Mouse (Mus musculus) kidney, adult 11 months (tissue): ENCODE data around the gene Mrps2.
"Not testable (repeated sequence)": the region's sequence is repeated elsewhere in the genome, so short reads cannot be mapped to it uniquely, and the experiment has no call there.

ENCODE experiments used
- DNase-seq: peaks from one replicate; pipeline ENCODE4 v3.0.0; 2022

The Mrps2 gene

DNA sequence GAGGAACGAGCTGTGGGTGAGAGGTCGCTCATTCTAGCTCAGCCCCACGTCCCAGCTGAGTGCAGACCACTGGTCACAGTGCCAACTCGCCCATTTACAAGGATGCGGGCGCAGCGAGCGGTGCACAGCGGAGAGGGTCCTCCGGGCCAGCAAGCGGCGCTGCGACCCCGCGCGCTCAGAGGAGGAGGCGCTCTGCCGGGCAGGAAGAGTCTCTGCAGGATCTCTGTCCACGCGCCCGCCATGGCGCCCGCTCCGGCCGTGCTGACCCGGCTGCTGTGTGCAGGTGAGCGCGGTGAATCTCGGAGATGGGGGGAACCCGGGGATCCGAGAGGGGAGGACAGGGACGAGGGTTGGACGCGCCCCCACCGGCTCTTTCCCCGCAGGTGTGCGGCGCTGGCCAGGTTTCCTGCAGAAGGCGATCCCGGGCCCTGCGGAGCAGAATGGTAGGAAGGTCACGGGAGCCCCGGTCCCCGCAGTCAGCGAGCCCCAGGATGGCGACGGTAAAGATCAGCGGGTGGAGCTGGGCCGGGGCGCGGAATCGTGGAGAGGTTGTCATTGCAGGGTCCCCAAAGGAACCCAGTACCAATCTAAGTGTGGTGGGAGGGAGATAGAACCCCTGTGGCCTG lies at the start of gene Mrps2:
Gene Mrps2 (plus strand): TSS at position 207 of the 626 bp plus-strand sequence.
- DNase-seq: peak; percentile 78

DNA sequence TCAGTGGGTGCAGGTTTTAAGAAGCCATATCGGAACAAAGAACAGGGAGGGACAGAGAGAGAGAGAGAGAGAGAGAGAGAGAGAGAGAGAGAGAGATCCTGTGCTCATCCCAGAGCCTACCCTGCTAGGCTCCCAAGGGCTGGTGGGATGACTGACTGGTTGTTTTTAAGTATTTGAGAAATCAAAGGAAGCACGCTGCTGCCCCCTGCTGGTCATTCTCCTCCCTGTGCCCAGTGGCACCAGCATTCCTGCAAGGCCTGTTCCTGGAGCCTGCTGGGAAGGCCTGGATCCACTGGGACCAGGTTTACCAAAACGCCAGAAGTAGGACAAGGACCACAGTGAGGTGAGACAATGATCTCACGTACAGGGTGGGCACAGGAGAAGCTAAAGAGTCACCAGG lies 48.0 kb upstream of the Mrps2 start:
- DNase-seq: peak; percentile 73

DNA sequence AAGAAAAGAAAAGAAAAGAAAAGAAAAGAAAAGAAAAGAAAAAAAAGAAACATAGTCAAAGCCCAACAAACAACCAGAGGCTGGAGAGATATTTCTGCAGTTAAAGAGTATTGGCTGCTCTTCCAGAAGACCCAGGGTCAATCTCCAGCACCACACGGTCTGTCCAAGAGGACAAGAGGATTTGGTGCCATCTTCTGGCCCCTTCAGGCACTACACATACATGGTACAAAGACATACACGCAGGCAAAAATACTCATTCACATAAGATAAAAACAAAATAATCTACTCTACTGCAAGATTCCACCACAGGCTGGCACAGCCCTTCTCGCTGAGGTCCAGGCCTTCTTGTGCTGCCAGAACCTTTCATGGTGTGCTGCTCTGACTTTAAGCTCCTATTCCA lies 44.7 kb upstream of the Mrps2 start:
- DNase-seq: peak; percentile 27

DNA sequence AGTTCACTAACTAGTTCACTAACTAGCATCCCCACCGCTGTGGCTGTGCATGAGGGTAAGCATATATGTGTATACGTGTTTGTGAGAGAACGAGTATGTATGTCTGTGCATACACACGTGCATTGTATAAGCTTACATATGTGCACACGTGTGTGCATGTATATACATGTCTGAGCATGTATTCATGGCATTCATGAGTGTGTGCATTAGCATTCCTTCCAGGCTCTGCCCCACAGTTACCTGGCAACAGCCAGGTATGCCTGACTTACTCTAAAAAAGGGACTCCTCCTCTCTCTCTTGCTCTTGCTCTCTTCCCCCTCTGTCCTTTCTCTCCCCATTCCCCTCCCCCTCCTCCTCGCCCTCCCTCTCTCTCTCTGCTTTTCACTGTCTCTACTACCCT lies 40.6 kb upstream of the Mrps2 start:
- DNase-seq: no peak

DNA sequence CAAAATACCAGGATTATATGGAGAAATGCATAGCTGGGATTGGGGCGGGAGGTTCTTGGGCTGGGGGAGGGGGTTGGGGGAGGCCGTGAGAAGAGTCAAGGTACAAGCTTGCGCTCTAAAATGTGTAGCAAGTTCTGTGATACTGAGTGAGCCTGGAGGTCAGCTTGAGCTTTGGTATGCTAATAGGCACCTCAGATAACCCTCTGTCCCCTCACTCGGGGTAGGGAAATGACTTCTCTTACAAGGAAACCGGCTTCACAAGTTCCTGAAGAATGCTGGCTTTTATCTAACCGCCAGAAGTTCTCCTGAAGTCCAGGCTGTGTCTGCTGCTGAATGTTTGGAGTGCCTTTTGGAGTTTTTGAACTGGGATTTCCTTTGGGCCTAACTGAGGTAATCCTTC lies 37.0 kb upstream of the Mrps2 start:
- DNase-seq: no peak

DNA sequence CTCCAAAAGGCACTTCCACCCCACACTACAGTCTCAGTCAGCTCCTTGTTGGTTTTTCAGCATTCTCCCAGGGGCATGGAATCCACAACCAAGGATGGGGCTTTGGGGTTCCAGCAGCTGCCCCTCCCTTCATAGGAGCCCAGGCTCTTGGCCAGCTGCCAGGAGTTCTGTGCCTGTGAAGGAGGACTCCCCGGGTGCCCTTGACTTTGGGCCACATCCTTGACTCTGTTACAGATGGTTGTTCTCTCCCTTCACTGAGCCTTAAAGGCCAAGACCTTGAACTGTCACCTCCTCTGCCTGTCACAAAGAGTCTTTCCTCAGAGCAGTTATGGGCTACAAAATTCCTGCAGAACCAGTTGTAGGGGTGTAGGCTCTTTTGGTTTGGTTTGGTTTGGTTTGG lies 35.1 kb upstream of the Mrps2 start:
- DNase-seq: peak; percentile 22

DNA sequence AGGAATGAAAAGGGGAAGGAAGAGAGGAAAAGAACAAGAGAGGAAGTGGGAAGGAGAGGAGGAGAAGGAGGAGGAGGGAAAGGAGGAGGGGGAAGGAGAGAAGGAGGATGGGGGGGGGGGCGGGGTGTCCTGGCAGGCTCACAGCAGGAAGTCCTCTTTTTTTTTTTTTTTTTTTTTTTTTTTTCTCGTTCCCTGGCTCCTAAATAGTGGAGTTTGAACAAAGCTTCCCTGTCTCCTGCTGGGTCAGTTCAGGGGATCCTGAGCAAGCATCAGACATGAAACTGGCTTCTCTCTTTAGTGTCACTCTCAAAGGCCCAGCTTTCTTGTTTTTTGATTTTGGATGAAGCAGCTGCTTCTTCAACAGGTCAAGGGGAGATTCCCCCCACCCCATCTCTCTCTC lies 34.4 kb upstream of the Mrps2 start:
- no peak for DNase-seq

DNA sequence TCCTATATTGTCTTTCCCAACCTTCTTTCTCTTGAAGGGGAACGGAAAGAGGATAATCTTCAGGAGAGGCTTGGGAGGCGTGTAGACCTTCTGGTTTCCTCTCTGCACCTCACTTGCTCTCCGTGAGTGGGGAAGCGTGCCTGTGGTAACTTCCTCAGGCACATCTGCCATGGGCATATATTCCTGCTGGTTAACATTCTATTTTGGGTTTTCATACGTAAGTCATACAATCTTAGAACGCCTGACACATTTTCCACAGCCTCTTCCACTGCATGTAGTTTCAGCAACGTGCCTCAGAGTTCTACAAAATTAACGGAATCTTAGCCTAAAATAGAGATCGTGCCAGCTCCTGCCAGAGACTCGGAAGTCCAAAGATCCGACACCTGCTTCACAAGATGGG lies 32.5 kb upstream of the Mrps2 start:
- no peak for DNase-seq

DNA sequence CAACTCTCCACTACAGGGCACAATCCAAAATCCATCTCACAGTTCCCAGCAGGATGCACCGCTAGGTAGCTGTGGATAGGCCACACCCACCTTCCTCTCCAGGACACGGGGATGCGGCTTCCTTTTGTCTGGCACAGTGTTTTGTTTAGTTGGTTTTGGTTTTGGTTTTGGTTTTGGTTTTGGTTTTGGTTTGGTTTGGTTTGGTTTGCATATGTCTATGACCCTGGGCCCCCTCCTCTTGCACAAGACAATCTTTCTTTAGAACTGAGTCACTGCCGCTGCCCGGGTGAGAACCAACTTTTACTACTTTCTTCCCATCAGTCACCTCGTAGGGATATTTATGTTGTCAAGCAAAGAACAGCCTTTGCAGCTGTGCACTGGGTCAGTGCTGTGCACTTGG lies 27.0 kb upstream of the Mrps2 start:
- no peak for DNase-seq

DNA sequence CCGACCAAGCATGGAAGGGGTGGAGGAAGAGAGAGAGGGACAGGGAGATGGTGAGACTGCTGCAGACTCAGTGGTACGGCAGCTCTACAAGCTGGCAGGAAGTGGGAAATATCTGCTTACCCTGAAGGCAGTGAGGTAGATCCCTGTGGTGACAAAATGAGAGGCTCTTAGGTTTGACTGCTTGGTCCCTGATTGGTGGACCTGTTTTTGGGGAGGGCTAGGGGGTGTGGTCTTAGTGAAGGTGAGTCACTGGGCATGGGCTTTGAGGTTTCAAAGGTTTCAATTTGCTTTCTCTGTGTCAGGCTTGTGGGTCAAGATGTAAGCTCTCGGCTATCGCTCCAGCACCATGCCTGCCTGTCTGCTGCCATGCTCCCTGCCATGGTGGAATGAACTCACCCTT lies 22.8 kb upstream of the Mrps2 start:
- no peak for DNase-seq

DNA sequence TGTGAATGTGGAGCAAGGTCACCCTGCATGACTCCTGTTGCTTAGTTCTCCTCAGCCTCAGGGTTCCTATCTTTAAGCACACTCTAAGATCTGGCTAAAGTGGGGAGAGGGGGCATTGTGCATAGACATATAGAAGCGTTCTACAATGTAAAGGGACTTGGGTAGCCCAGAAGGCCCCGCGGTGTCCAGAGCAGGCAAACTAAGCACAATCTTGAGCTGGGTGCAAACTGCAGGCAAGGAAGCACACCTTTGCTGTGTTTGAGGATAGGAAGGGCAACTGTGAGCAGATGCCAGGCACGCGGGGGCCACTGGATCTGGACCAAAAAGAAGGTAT lies 21.7 kb upstream of the Mrps2 start:
- no peak for DNase-seq

DNA sequence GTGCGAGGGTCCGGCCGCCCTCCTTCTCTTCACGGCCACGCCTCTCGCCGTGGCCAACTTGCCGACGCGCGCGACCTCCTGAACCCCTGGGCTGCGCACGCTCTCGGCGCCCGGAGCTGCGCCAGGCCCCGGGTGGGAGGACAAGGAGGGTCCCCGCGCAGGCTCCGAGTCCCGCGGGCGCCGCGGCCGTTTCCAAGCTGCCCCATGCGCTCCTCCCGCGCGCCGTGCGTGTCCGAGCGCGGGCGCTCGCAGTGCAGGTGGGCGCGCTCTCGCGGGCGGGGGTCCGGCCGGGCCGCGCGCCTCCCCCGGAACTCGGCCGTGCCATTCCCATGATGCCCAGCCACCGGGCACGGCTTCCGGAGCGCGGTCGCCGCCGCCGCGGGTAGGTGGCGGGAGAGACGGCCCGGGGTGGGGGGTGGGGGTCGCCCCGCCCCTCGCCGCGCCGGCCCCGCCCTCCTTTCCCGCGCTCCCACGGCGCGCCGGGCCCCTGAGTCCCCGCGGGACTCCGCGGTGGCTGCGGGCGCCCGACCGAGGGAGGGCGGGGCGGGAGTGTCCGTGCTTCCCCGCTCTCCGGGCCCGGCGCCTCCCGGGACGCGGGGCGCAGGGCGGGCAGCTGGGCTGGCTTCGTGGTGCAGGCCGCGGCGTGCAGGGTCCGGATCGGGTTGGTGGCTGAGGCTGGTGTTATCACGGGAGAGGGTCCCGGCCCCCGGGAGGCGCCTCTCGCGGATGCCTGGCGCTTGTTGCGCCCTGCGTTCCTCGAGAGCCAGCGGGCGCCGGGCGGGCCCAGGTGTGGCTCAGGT lies 21.2 kb upstream of the Mrps2 start, which contains the start of gene Ppp1r26:
Gene Ppp1r26 (plus strand): TSS at position 286 of the 800 bp plus-strand sequence.
- DNase-seq: peak; percentile 40

DNA sequence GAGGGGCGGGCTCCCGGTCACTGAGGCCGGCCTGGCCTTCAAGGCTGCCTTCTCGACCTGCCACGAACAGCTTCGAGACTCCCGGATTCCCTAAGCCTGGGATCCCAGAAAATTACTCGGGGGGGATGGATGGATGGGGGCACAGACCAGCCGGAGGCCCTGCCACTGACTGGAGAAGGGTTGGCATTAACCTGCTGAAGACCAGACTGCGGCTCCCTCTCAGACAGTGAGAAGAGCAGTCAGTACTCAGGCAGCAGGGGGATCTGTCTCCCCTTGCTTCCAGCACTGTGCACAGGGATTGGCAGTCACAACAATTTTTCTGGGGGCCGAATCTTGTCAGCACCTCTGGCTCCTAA lies 20.6 kb upstream of the Mrps2 start:
- no peak for DNase-seq

DNA sequence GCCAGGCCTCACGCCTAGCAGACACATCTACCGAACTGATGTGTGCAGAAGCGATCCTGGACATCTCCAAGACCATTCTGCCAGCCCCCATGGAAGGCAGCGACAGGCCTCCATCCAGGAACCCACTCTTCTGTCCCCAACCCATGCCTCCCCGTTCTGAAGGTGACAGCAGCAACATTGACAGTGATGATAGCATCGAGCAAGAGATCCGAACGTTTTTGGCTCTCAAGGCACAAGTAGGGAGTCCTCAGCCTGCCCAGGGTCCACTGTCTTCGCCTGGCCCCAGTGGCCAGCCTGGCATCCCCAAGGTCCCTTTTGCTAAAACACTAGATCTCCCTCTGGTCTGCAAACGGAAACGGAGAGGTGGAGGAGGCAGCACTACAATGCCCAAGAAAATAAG lies 16.2 kb upstream of the Mrps2 start:
- no peak for DNase-seq

DNA sequence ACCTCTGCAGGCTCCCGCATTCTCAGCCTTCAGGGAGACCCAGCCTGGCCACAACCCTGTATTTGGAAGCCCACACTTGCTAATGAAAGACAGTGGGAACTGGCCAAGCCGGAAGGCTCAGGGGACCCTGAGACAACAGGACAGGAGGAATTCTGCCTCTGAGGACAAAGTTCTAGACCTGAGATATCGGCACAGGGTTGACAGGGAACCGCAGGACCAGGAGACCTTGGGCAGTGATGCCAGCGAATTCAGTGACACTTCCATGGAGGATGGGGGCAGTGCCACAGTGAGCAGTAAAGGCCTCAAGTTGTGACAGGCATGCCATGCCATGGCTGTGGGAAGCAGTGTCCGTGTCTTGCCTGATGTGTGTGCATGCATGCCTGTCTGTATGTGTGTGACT lies 14.3 kb upstream of the Mrps2 start:
- no peak for DNase-seq

DNA sequence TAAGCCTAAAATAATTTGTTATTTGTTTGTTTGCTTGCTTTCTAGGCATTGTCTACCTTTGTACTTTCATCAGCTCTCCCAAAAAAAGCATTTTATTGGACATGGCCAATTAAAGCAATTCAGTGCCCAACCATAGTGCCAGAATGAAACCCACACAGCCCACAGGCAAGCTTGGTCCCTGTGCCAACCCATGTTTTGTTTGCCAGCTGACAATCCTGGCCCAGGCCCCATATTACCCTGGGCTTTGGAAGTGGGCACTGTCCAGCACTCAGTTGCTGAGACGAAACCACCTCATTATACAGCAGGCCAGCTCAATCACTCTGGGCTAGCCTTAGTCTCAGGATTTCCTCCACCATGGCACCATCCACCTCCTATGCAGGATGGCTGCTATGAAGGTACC lies 11.2 kb upstream of the Mrps2 start:
- no peak for DNase-seq

DNA sequence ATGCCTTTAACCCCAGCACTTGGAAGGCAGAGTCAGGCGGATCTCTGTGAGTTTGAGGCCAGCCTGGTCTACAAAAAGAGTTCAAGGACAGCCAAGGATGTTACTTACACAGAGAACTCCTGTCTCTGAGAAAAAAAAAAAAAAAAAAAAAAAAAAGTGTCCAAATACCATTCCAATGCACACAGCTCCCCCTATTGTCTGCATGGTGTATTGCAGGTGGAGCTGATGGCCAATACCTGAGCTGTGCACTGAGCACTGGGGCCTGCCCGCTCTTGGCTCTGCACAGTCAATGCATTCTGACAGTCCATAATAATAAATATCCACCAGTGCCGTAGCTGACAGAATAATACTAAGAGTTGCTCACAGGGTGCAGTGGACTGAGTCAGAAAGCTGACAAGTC lies 3.9 kb upstream of the Mrps2 start:
- peak; percentile 63 for DNase-seq

DNA sequence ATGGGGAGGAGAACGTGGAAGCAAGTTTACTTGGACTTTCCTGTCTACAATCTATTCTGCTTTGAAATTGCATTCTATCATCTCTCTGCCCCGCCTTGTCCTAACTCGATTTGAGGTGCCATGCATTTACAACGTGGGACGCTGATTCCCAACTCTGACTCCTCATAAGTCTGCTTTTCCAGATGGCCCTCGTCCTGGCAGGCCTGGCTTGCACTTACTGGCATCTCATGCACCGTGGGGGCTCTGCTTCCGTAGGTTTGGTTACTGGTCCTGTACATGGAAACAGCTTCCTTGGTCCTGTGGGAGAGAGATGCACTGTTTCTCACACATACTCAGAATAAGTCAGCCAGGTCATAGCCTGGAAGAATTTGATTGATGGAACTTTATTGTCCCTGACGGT lies 2.9 kb upstream of the Mrps2 start:
- no peak for DNase-seq

DNA sequence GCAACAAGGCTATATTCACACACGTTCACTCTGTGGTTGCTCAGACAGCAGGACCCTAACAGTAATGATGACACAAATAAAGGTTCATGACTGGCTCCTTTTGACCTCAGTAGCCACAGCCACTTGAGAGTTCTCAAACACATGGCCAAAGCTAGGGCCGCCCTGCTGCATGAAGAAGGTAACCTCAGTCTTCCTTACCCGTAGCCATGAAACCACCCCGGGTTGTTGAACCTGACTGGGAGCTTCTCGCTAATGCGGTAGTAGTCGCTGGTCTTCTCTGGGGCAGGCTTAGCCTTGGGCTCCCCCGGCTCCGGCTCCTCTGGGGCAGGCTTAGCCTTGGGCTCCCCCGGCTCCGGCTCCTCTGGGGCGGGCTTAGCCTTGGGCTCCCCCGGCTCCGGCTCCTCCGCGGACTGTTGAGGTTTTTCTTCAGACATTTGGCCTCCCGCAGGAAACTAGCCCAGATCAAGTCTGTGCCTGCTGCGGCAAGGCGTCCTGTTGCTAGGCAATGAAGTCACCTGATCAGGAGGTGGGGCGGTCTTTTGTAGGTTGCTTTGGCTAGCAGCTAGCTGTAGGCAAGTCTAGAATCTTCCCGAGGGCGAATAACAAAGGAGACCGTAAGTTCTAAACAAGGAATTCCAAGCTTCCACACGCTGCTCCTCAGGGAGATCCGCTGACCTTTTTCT lies 1.9 kb upstream of the Mrps2 start, which contains the start of gene 1700007K13Rik:
Gene 1700007K13Rik (minus strand): TSS at position 497 of the 683 bp plus-strand sequence.
- peak; percentile 85 for DNase-seq

DNA sequence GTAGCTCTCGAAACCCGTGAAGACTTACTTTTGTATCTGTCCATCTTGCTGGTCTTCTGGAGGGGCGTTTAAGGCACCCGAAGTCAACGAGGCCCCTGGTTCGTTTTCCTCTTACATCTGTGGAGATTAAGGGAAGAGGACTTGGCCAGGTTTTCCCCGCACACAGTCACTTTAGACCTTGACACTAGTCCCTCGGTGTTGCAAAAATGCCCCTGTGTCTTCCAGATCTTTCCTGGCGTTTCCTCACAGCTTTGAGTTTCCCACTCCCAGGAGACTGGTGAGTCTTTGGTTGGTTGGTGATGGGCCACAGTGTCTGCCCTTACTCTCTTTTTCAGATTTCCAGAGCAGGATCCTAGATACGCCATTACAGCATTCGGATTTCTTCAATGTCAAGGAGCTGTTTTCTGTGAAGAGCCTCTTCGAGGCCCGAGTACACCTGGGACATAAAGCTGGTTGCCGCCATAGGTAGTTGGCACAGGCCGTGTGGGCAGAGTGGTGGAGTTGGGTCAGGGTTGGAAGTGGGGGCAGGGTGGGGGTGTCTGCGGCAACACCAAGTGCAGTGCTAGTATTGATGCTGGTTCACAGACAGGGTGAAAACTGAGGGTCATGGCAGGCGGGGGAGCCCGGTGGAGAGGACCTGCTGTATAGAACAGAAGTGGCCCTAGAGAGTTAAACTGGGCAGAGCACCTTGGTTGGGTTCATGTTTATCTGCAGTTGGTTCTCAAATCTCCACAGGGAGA lies 790 bp downstream of the Mrps2 start:
- peak; percentile 7 for DNase-seq

DNA sequence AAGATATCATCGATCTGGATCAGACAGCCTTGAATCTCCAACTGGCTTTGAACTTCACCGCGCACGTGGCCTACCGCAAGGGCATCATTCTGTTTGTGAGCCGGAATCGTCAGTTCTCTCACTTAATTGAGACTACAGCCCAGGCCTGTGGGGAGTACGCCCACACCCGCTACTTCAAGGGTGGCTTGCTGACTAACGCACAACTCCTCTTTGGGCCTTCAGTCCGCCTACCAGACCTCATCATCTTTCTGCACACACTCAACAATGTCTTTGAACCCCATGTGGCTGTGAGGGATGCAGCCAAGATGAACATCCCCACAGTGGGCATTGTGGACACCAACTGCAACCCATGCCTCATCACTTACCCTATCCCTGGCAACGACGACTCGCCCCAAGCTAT lies 1.6 kb downstream of the Mrps2 start:
- DNase-seq: peak; percentile 3

DNA sequence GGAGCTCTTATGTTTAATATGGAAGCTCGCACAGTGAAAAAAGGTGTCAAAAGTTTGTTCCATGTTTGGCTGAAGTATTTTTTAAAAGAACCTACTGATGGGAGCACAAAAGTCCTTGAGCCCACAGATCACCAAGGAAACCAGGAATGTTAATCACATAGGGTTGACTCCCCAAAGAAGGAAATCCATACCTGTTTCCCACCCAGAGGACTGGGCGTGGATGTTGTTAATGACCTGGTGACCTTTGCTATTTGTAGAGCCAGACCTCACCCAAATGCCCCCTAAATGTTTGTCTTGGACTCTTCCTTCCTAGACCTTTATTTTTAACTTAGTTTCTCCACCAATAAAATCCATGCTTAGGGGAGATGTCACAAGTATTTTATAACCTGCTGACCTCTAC lies 2.7 kb downstream of the Mrps2 start:
- peak; percentile 0 for DNase-seq

DNA sequence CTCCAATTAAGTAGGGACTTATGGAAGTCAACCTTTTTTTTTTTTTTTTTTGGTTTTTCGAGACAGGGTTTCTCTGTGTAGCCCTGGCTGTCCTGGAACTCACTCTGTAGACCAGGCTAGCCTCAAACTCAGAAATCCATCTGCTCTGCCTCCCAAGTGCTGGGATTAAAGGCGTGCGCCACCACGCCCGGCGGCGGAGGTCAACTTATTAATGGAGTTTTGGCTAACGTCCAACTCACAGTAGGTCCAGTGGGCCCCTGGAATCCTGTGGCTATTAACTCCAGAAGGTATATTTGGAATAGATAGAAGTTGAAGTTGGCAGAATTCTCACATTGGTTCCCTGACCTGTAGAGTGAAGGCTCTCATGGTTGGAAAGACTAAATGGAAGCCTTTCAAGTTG lies 4.1 kb downstream of the Mrps2 start:
- peak; percentile 1 for DNase-seq

DNA sequence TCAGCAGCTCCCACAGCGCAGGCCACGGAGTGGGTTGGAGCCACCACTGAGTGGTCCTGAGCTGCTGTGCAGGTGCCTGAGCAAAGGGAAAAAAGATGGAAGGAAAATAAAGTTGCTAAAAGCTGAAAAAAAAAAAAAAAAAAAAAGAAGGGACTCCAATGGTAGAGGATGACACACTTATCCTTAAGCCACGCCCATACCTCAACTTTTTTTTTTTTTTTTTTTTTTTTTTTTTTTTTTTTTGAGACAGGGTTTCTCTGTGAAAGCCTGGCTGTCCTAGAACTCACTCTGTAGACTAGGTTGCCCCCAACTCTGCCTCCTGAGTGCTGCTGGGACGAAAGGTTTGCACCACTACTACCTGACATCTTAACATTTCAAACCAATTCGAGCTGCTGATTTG lies 10.1 kb downstream of the Mrps2 start:
- DNase-seq: not testable (repeated sequence)
